Mouse (Mus musculus): ENCODE data around the gene Gpm6a. TPM values are rescaled to one million over a fixed set of nuclear protein-coding genes. Genes with fewer than 3 reads are reported as not detected.

The Gpm6a gene
- polyA plus RNA-seq, 1 experiment from 2014 or later = not detected

- in situ Hi-C loops (cut with MboI; ENCODE audit: low pct_unique_long_range_greater_than_20kb) = no loop called here
- DNase-seq (ENCODE audit: low read depth, low spot score) (no peak), ATAC-seq (no peak)
- ChIA-PET CTCF (no interaction called here), POLR2A (no interaction called here)
- H3K27me3 ChIP-seq = peaks cover 58% of the 10 kb centered on the region
- no peak for TF ChIP-seq CTCF (IDR thresholded peaks at IDR 0.05)
These were observed 2.9 kb downstream of the Gpm6a start for GRCm38 (mm10) chr8:54957506-54957905.

GRCm38 (mm10) chr8:54961571-54961970, 6.9 kb downstream of the Gpm6a start:
- ChIA-PET POLR2A (no interaction called here), CTCF (no interaction called here)
- in situ Hi-C loops (cut with MboI; ENCODE audit: low pct_unique_long_range_greater_than_20kb) = no loop called here
- DNase-seq (ENCODE audit: low read depth, low spot score) (no peak), ATAC-seq (no peak)
- peaks cover 37% of the 10 kb centered on the region for H3K27me3 ChIP-seq
- no peak for TF ChIP-seq CTCF (IDR thresholded peaks at IDR 0.05)

- in situ Hi-C loops (cut with MboI; ENCODE audit: low pct_unique_long_range_greater_than_20kb) = no loop called here
- CTCF ChIA-PET = no interaction called here
These were observed 20.4 kb downstream of the Gpm6a start for GRCm38 (mm10) chr8:54975020-54975419.

GRCm38 (mm10) chr8:54975506-54975905, 20.9 kb downstream of the Gpm6a start:
- TF ChIP-seq CTCF (IDR thresholded peaks at IDR 0.05) = no peak
- POLR2A ChIA-PET = no interaction called here
- in situ Hi-C loops (cut with MboI; ENCODE audit: low pct_unique_long_range_greater_than_20kb) = no loop called here
- no peak for ATAC-seq
- no peak for DNase-seq (ENCODE audit: low read depth, low spot score)
- H3K27me3 ChIP-seq = peaks cover 12% of the 10 kb centered on the region
- CTCF ChIA-PET = no interaction called here

More at GRCm38 (mm10) chr8:54975020-54975419, 20.4 kb downstream of the Gpm6a start:
- no peak for ATAC-seq
- DNase-seq (ENCODE audit: low read depth, low spot score) = no peak
- peaks cover 10% of the 10 kb centered on the region for H3K27me3 ChIP-seq
- POLR2A ChIA-PET = no interaction called here
- TF ChIP-seq CTCF (IDR thresholded peaks at IDR 0.05) = no peak

GRCm38 (mm10) chr8:54975927-54976326, 21.3 kb downstream of the Gpm6a start:
- POLR2A ChIA-PET = no interaction called here
- no peak for TF ChIP-seq CTCF (IDR thresholded peaks at IDR 0.05)

GRCm38 (mm10) chr8:54976663-54977062, 22.0 kb downstream of the Gpm6a start:
- no peak for DNase-seq (ENCODE audit: low read depth, low spot score)
- in situ Hi-C loops (cut with MboI; ENCODE audit: low pct_unique_long_range_greater_than_20kb) = no loop called here
- H3K27me3 ChIP-seq = peaks cover 14% of the 10 kb centered on the region
- TF ChIP-seq CTCF (IDR thresholded peaks at IDR 0.05) = no peak
- ATAC-seq = no peak
- ChIA-PET CTCF (no interaction called here), POLR2A (no interaction called here)

More at GRCm38 (mm10) chr8:54975927-54976326, 21.3 kb downstream of the Gpm6a start:
- ATAC-seq (no peak), DNase-seq (ENCODE audit: low read depth, low spot score) (no peak)
- H3K27me3 ChIP-seq = peaks cover 14% of the 10 kb centered on the region
- in situ Hi-C loops (cut with MboI; ENCODE audit: low pct_unique_long_range_greater_than_20kb) = no loop called here
- CTCF ChIA-PET = no interaction called here

- ATAC-seq (no peak), DNase-seq (ENCODE audit: low read depth, low spot score) (no peak)
- no peak for TF ChIP-seq CTCF (IDR thresholded peaks at IDR 0.05)
- H3K27me3 ChIP-seq = peaks cover 5% of the 10 kb centered on the region
- ChIA-PET CTCF (no interaction called here), POLR2A (no interaction called here)
- in situ Hi-C loops (cut with MboI; ENCODE audit: low pct_unique_long_range_greater_than_20kb) = no loop called here
These were observed 32.1 kb downstream of the Gpm6a start for GRCm38 (mm10) chr8:54986791-54987190.

GRCm38 (mm10) chr8:54989093-54989492, 34.5 kb downstream of the Gpm6a start:
- H3K27me3 ChIP-seq = peaks cover 5% of the 10 kb centered on the region
- no peak for ATAC-seq

GRCm38 (mm10) chr8:54991840-54992609, 37.4 kb downstream of the Gpm6a start:
- peaks cover 12% of the 10 kb centered on the region for H3K27me3 ChIP-seq
- ChIA-PET CTCF (no interaction called here), POLR2A (no interaction called here)
- ATAC-seq (no peak), DNase-seq (ENCODE audit: low read depth, low spot score) (no peak)
- in situ Hi-C loops (cut with MboI; ENCODE audit: low pct_unique_long_range_greater_than_20kb) = no loop called here
- TF ChIP-seq CTCF (IDR thresholded peaks at IDR 0.05) = no peak

More at GRCm38 (mm10) chr8:54989093-54989492, 34.5 kb downstream of the Gpm6a start:
- DNase-seq (ENCODE audit: low read depth, low spot score) = no peak
- in situ Hi-C loops (cut with MboI; ENCODE audit: low pct_unique_long_range_greater_than_20kb) = no loop called here
- ChIA-PET POLR2A (no interaction called here), CTCF (no interaction called here)
- TF ChIP-seq CTCF (IDR thresholded peaks at IDR 0.05) = no peak

GRCm38 (mm10) chr8:54995662-54996061, 41.0 kb downstream of the Gpm6a start:
- ATAC-seq (no peak), DNase-seq (ENCODE audit: low read depth, low spot score) (no peak)
- H3K27me3 ChIP-seq = peaks cover 12% of the 10 kb centered on the region
- in situ Hi-C loops (cut with MboI; ENCODE audit: low pct_unique_long_range_greater_than_20kb) = no loop called here
- CTCF ChIA-PET = no interaction called here
- POLR2A ChIA-PET = no interaction called here
- TF ChIP-seq CTCF (IDR thresholded peaks at IDR 0.05) = no peak

- TF ChIP-seq CTCF (IDR thresholded peaks at IDR 0.05) = no peak
- in situ Hi-C loops (cut with MboI; ENCODE audit: low pct_unique_long_range_greater_than_20kb) = no loop called here
- H3K27me3 ChIP-seq = peaks cover 19% of the 10 kb centered on the region
- no peak for ATAC-seq
- DNase-seq (ENCODE audit: low read depth, low spot score) = no peak
- ChIA-PET POLR2A (no interaction called here), CTCF (interaction anchor here (1.4 kb wide), 1 partner anchor 14 kb away, joined by 4 read pairs; no protein-coding TSS in a partner anchor)
These were observed 47.8 kb downstream of the Gpm6a start for GRCm38 (mm10) chr8:55002398-55002797.

GRCm38 (mm10) chr8:55002946-55003345, 48.3 kb downstream of the Gpm6a start:
- no peak for TF ChIP-seq CTCF (IDR thresholded peaks at IDR 0.05)
- ChIA-PET CTCF (interaction anchor here (1.4 kb wide), 1 partner anchor 14 kb away, joined by 4 read pairs; no protein-coding TSS in a partner anchor), POLR2A (no interaction called here)
- H3K27me3 ChIP-seq = peaks cover 19% of the 10 kb centered on the region
- in situ Hi-C loops (cut with MboI; ENCODE audit: low pct_unique_long_range_greater_than_20kb) = no loop called here
- no peak for DNase-seq (ENCODE audit: low read depth, low spot score)
- no peak for ATAC-seq
